Mouse (Mus musculus) small intestine, adult 2 months (tissue): Measurements from ENCODE around the gene Six5.

ENCODE experiments used
- CTCF ChIP-seq: fragments of 200-500 bp; IDR thresholded peaks from 2 replicates; pipeline ENCODE4 v1.5.1; 2012; ENCODE audit warnings: low read depth, mild to moderate bottlenecking, control low read depth, inconsistent platforms, low read length, moderate library complexity, mixed read lengths; ENCODE audit not compliant: insufficient replicate concordance, insufficient read length; ENCODE audit errors: extremely low read depth
- POLR2A ChIP-seq: fragments of 200-500 bp; IDR thresholded peaks from 2 replicates; pipeline ENCODE4 v1.6.1; 2012; ENCODE audit warnings: low read depth, mild to moderate bottlenecking, control low read depth, inconsistent platforms, low read length, moderate library complexity

DNA sequence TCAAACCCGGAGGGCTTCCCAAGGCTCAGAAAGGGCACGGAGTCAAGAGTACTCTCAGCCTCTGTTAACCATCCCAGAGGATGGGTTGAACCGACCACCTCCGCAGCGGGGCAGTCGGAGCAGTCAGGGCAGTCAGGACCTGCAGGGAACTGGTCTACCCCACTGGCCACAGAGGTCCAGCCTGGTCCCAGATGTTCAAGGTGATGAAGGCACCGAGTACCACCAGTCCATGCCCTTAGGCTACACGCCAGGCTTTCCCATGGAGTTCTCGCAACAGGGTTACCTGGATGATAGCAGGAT lies 39.7 kb upstream of the Six5 start:
- TF ChIP-seq CTCF (no peak), POLR2A (no peak)
